Mouse (Mus musculus) spleen, adult 12 weeks (tissue): Measurements from ENCODE around the gene Krtap10-10.
"Not testable (repeated sequence)": the region's sequence is repeated elsewhere in the genome, so short reads cannot be mapped to it uniquely, and the experiment has no call there.

Source experiments
- DNase-seq: peaks from one replicate; pipeline ENCODE4 v3.0.0; 2022; ENCODE audit warnings: low spot score

Krtap10-10 gene

DNA sequence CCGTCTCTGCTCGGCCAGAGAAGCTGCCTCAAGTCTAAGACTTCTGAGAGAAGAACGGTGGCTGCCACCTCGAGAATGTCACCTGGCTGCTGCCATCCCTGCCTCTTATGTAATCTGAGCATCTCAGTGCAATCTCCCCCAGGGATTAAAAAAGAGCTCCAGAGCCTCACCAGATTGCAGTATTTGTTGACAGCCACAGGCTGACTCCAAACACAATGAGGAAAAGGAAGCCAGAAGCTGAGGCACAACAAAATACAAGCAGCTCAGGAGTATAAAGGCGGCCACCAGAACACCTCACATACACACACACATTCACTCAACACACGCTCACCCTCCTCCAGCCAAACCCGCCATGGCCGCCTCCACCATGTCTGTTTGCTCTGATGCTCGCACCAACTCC lies at the start of gene Krtap10-10:
Gene Krtap10-10 (plus strand): TSS at position 301 of the 400 bp plus-strand sequence.
- no peak for DNase-seq

DNA sequence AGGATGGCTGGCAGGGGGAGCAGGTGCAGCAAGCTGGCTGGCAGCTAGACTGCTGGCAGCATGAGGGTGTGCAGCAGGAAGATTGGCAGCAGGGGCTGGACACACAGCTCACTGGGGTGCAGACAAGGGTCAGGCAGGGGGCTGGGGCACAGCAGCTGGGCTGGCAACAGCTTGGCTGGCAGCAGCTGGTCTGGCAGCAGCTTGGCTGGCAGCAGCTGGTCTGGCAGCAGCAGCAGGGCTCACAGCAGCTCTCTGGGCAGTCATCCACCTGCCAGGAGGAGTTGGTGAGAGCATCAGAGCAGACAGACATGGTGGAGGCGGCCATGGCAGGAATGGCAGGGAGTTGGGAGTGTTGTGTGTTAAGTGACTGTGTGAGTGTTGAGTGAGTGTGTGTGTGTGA lies 47.9 kb upstream of the Krtap10-10 start, which contains the start of gene Gm7137:
Gene Gm7137 (minus strand): TSS at position 325 of the 400 bp plus-strand sequence.
- not testable (repeated sequence) for DNase-seq

DNA sequence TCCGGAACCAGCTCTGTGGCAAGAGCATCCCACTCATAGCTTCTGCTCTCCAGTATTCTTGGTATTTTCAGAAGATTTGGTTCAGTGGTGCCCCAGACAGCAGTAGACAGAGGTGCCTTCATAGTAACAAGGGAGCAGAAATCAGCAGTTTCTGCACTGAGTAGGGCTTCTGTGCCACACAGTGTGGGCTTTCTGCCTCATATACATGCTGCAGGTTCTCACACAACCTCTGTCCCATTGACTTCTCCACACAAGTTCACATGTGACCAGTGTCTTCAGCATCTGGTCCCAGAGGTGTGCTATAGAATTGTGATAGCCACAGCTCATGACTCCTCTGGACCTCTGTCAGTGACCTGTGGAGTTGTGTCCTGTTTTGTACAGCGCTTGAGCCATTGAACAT lies 47.1 kb upstream of the Krtap10-10 start:
- no peak for DNase-seq

DNA sequence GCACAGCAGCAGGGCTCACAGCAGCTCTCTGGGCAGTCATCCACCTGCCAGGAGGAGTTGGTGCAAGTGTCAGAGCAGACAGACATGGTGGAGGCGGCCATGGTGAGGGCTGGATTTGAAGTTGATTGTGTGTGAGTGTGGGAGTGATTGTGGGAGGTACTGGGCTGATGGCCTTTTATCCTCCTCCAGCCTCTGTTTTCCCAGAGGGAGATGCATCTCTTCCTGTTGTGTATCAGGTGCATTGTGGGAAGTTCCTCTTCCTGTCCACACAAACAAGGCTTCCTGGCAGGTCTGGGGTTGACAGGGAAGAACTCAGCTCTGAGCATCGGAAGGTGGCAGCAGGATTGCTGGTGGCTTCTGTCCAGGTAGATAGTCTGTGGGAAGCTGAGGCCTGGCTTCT lies 40.8 kb upstream of the Krtap10-10 start, which contains the start of gene Gm9639:
Gene Gm9639 (minus strand): TSS at position 101 of the 400 bp plus-strand sequence.
- DNase-seq, result no peak

DNA sequence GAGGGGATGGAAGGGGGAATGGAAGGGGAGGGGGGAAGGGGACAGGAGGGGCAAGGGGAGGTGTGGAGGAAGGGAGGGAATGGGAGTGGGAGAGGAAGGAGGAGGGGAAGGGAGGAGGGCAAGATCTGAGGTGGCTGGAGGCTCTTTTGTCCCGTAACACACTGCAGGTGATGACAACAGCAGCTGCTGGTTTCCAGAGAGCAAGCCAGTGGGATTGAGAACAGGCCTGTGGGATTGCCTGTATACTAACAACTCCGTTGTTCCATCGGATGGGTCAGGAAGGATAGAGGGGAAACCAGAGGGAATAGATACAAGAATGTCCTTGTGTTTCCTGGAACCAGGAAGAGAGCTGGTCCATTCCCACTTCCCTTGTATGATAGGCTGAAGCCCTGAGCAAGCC lies 38.1 kb upstream of the Krtap10-10 start:
- DNase-seq, result no peak

DNA sequence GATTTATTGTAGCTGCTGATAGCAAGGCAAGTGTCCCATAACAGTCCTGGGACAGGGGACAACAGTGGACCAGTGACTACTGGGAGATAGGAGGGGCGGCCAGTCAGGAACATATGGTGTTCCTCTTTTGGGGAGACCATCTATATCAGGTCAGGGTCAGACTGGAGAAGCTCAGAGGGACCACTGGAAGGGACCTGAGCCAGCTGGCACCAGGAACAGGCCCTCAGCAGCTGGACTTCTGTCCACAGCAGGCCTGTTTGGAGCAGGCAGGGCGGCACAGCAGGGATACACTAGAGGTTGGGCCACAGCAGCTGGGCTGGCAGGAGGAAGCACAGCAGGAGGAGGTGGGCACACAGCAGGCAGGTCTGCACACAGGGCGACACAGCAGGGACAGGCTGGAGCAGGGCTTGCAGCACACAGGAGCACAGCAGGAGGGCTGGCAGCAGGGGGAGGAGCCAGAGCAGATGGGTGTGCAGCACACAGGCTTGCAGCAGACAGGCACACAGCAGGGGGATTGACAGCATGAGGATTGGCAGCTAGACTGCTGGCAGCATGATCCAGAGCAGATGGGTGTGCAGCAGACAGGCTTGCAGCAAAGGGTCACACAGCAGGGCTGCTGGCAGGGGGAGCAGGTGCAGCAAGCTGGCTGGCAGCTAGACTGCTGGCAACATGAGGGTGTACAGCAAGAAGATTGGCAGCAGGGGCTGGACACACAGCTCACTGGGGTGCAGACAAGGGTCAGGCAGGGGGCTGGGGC lies 37.4 kb upstream of the Krtap10-10 start:
- not testable (repeated sequence) for DNase-seq

DNA sequence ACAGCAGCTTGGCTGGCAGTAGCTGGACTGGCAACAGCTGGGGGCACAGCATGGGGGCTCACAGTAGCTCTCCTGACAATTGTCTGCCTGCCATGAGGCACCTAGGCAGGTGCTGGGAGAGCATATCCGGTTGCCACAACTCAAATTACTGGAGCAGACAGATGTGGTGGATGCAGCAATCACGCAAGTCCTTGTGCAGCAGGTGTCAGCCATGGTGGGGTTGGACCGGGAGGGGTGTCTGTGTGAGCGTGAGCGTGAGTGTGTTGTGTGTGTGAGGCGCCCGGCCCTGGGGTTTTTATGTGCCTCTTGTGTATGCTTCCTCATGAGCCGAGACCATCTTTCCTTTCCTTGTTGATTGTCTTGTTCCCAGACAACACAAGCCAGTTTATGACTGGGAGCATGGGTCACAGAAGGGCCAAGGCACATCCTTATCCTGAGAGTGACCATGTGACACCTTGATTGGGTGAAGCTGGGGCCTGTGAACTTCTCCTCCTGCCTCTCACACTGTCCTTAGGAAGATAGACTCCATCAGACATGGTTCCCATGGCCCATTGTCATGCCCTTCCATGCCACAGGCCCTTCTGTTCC lies 36.7 kb upstream of the Krtap10-10 start, which contains the start of gene Gm19668:
Gene Gm19668 (minus strand): TSS at position 213 of the 588 bp plus-strand sequence.
- DNase-seq, result no peak

DNA sequence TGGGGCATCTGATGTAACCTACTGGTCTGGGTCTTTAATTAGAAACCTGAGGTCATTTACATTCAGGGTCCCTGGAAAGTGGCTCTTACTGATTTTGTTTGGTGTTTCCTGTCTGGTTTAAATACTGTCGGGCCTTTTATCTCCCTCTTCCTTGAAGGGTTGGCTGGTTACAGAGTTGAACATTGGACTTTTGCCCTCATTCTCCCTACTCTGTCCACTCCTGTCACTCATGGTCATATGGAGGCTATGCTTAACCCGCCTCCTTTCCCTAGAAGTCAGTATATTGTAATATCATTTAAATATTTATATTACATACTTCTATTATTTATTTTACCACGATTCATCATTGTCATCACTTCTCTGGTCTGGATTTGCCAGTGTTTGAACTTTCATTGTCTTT lies 31.7 kb upstream of the Krtap10-10 start:
- no peak for DNase-seq

DNA sequence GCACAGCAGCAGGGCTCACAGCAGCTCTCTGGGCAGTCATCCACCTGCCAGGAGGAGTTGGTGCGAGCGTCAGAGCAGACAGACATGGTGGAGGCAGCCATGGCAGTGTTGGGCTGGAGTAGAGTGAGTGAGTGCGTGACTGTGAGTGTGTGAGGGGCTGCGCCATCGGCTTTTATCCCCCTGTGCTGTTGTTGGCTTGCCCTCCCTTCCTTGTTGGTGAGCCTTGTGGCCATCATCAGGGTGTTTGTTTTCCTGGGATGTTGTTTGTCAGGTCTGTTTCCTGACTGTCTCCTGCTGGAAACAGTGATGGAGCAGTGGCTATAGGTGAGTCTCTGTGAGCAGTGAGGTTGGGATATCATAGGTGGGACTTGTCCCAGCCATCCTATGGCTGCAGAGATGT lies 24.0 kb upstream of the Krtap10-10 start, which contains the start of gene Gm9507:
Gene Gm9507 (minus strand): TSS at position 101 of the 400 bp plus-strand sequence.
- no peak for DNase-seq

DNA sequence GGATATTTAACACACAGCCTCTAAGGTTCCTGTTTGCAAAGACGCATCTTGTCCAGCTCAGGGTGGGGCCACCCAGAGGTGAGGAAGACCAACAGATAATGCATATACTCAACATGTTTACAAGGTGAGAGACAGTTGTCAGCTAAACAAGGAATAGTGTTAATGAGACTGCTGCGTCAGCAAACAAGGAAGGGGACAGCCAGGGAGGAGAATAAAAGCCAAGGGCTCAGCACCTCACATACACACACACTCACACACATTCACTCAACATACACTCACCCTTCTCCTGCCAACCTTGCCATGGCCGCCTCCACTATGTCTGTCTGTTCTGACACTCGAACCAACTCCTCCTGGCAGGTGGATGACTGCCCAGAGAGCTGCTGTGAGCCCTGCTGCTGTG lies 21.4 kb upstream of the Krtap10-10 start, which contains the start of gene Gm2696:
Gene Gm2696 (plus strand): TSS at position 301 of the 400 bp plus-strand sequence.
- no peak for DNase-seq

DNA sequence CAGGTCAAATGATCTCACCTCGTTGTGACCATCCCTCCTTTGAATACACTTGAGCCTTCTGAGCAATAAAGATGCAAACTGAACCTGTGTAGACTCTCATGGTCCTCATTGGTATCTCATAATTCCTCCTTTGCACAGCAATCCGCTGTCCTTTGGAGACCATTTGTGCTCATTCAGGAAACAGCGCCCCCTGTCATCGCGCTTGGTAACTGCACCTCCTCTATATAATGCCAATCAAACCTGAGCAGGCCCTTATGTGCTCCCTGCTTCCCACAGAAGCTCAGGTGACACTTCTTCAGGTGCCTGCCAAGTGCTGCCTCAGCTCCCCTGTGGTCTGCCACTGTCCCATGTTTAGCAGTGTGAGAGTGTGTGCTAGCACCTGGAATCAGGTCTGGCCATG lies 20.2 kb upstream of the Krtap10-10 start:
- DNase-seq, result no peak

DNA sequence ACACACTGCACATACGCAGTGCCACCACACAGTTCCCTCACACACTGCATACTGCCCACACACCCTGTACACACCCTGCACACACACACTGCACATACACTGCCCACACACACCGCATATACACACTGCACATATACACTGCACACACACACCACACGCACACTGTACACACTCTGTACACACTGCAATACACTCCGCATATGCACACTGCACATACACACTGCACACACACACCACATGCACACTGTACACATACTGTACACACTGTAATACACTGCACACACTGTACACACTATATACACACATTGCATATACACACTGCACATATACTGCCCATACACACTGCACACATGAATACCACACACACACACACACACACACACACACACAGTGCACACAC lies 17.2 kb upstream of the Krtap10-10 start:
- no peak for DNase-seq

DNA sequence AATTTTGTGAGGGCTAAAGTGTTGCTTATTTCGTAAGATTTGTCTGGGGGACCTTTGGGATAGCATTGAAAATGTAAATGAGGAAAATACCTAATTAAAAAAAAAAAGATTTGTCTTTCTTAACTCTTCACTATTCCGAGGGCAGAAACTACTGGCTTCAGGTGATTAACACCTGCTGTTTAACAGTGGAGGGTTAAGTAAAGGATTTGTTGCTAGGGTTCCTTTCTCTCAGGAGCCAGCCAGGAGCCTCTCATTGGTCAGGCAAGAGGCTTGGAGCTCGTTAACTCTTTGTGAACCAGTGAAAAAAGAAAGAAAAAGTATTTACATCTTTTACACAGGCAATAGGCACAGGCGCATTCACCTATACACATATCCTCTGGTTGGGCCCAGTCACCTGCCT lies 16.5 kb upstream of the Krtap10-10 start:
- DNase-seq, result no peak

DNA sequence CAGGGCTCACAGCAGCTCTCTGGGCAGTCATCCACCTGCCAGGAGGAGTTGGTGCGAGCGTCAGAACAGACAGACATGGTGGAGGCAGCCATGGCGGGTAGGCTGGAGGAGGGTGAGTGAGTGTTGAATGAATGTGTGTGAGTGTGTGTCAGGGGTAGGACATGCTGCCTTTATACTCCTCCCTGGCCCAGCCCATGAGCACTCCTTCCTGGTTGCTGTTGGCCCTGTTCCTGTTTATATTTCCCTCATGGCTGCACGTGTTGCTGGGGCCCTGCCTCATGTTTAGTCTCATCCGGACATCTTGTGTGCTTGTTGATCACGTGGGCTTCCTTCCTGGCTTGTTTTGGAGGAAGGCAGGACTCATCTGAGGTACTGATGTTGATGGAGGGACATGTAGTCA lies 8.8 kb upstream of the Krtap10-10 start, which contains the start of gene Krtap10-4:
Gene Krtap10-4 (minus strand): TSS at position 145 of the 400 bp plus-strand sequence.
- no peak for DNase-seq

DNA sequence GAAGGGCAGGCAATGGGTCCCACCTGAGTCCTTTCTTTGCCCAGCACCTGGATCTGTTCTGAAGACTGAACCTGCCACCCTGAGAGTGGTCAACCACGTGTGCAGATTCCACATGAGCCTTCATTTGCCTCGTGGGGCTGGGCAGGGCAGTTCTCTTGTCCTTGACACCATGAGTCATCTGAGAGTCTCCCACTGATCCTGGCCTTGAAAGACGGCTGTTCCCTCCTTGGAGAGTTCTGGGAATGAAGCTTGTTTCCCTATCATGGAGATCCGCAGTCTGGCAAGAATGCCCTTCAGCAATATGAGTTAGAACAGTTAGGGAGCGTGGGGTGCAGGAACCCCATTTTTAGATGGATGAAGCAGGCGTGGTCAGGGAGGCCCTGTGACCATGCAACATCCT lies 3.3 kb downstream of the Krtap10-10 start:
- no peak for DNase-seq

DNA sequence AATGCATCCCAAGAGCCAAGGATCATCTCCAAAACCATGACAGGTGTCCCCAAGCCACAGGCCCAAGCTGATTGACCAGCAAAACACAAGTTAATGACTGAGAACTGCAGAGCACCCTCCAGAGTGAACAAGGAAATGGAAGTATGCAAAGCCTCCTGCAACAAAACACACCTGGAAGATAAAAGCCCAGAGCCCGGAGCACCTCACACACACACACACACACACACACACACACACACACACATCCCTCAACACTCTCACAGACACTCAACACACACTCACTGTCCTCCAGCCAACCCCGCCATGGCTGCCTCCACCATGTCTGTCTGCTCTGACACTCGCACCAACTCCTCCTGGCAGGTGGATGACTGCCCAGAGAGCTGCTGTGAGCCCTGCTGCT lies 10.8 kb downstream of the Krtap10-10 start, which contains the start of gene Gm36176:
Gene Gm36176 (plus strand): TSS at position 301 of the 400 bp plus-strand sequence.
- no peak for DNase-seq

DNA sequence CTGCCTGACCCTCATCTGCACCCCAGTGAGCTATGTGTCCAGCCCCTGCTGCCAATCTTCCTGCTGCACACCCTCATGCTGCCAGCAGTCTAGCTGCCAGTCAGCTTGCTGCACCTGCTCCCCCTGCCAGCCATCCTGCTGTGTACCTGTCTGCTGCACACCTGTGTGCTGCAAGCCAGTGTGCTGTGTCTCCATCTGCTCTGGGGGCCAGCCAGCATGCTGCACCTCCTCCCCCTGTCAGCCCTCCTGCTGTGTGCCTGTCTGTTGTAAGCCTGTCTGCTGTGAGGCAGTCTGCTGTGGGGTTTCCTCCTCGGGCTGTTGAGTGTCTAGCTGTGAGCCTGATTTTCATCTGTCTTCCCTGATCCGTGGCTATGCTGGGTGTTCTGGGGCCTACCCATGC lies 11.2 kb downstream of the Krtap10-10 start:
- no peak for DNase-seq

DNA sequence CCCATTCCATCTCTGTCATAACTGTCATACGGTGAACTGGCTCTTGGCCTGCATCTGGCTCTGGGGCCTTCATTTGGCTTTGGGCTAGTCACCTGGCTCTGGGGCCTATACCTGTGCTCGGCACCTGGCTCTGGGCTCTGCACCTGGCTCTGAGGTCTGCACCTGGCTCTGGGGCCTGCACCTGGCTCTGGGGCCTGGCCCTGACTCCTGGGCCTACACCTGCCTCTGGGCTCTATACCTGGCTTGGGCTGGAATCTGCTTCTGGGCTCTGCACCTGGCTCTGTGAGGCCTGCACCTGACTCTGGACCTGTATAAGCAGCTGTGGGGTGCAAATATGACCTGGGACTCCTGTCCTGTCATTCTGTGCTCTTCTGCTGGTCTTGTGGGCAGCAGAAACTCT lies 11.8 kb downstream of the Krtap10-10 start:
- DNase-seq, result no peak

DNA sequence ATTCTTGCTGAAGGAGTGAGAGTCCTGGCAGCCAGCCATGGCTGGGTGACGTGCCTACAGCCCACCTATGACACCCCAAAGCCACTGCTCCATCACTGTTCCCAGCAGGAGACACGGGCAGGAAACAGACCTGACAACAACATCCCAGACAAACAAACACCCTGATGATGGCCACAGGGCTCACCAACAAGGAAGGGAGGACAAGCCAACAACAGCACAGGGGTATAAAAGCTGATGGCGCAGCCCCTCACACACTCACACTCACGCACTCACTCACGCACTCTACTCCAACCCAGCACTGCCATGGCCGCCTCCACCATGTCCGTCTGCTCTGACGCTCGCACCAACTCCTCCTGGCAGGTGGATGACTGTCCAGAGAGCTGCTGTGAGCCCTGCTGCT lies 16.8 kb downstream of the Krtap10-10 start, which contains the start of gene Gm10318:
Gene Gm10318 (plus strand): TSS at position 301 of the 400 bp plus-strand sequence.
- no peak for DNase-seq

DNA sequence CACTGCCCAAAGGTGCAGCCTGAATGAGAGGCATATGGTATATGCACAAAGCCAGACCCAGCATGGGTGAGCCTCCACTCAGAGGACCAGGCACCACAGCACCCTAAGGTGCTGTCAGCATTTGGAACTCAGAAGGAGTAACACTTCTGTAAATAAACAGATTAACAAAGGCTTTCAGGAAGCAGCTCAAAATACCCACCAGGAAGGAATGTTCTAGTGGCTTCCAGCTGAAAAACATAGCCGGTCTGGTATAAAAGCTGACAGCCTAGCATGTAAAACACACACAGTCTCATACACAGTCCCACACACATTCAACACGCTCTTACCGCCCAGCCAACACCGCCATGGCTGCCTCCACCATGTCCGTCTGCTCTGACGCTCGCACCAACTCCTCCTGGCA lies 25.9 kb downstream of the Krtap10-10 start, which contains the start of gene Gm3285:
Gene Gm3285 (plus strand): TSS at position 301 of the 400 bp plus-strand sequence.
- DNase-seq, result no peak

DNA sequence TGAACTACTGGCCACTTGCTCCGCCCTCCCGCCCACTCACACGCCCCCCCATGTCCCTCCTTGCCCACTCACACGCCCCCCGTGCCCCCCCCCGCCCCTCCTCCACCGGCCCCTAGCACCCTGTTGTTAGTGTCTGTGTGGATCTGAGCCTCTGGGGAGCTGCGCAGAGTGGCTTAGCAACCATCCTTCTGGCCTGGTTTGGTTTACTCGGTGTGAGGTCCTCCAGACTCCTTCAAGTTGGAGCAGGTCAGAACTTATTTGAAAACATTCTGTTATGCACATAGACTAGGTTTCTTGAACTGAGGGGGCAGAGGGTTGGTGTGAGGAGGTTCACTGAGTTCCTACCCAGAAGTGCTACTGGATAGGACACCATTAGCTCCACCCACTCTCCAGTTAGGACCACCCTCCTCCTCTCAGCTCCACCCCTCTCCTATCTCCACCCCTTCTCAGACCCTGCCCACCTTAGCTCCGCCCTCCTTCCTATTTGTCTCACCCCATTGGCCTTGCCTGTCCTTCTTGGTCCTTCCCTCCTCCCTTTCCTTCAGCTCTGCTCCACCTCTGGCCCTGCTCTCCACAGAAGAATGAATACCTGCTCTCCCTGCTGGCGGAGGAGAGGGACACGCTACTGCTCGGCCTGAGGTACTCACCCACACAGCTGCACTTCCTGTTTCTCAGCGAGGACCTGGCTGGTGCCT lies 28.5 kb downstream of the Krtap10-10 start:
- DNase-seq, result peak; percentile 29

DNA sequence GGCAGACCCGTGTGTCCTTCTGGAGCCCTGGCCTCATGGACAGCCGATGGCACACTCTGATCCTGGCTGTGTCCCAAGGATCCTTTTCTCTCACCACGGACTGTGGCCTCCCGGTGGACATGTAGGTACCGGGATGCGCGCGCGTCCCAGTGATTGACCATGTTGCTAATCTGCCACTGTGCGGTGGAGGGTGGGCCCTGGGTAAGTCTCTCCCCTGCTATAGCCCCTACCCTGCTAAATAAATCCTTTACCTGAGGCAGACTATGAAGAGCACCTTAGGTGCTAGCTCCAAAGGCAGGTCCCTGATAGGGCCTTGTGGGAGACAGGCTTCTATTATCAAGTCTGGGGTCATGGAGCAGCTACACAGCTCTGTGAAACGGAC lies 29.0 kb downstream of the Krtap10-10 start:
- DNase-seq, result no peak
